Mouse (Mus musculus): ENCODE results near the gene Cdca4. TPM values are rescaled to one million over a fixed set of nuclear protein-coding genes. Genes with fewer than 3 reads are reported as not detected.
"Not testable (repeated sequence)": the region's sequence is repeated elsewhere in the genome, so short reads cannot be mapped to it uniquely, and the experiment has no call there.

The Cdca4 gene
- total and polyA plus RNA-seq, 3 experiments = 8.1 to 13.0 (median 11.0) TPM

GRCm38 (mm10) chr12:112857021-112857925 lies 28.1 kb upstream of the Cdca4 start:
- no peak for DNase-seq

- no peak for DNase-seq
These were observed 27.1 kb upstream of the Cdca4 start for GRCm38 (mm10) chr12:112856338-112856737.

- DNase-seq = no peak
These were observed 25.5 kb upstream of the Cdca4 start for GRCm38 (mm10) chr12:112854610-112855333.

- DNase-seq = no peak
These were observed 24.0 kb upstream of the Cdca4 start for GRCm38 (mm10) chr12:112853050-112853729.

- peak; percentile 81 for DNase-seq
These were observed 21.9 kb upstream of the Cdca4 start for GRCm38 (mm10) chr12:112851116-112851515.

GRCm38 (mm10) chr12:112850344-112850743 lies 21.1 kb upstream of the Cdca4 start:
- no peak for DNase-seq

GRCm38 (mm10) chr12:112849235-112850022 lies 20.2 kb upstream of the Cdca4 start:
- peak; percentile 36 for DNase-seq

- DNase-seq = no peak
These were observed 18.7 kb upstream of the Cdca4 start for GRCm38 (mm10) chr12:112847880-112848279.

- peak; percentile 87 for DNase-seq
These were observed 14.6 kb upstream of the Cdca4 start for GRCm38 (mm10) chr12:112843803-112844202.

GRCm38 (mm10) chr12:112842128-112842527 lies 12.9 kb upstream of the Cdca4 start:
- DNase-seq = not testable (repeated sequence)

GRCm38 (mm10) chr12:112841338-112841892 lies 12.2 kb upstream of the Cdca4 start:
- DNase-seq = not testable (repeated sequence)

GRCm38 (mm10) chr12:112840209-112841086 lies 11.2 kb upstream of the Cdca4 start:
- no peak for DNase-seq

- no peak for DNase-seq
These were observed 5.8 kb upstream of the Cdca4 start for GRCm38 (mm10) chr12:112835046-112835445.

GRCm38 (mm10) chr12:112833527-112833926 lies 4.3 kb upstream of the Cdca4 start:
- DNase-seq = peak; percentile 21

- DNase-seq = no peak
These were observed 3.2 kb upstream of the Cdca4 start for GRCm38 (mm10) chr12:112832411-112832810.

GRCm38 (mm10) chr12:112830570-112830969 lies 1.3 kb upstream of the Cdca4 start:
- no peak for DNase-seq

GRCm38 (mm10) chr12:112830141-112830540 lies 918 bp upstream of the Cdca4 start:
- no peak for DNase-seq

- no peak for DNase-seq
These were observed 551 bp downstream of the Cdca4 start for GRCm38 (mm10) chr12:112828501-112829243.

- DNase-seq = no peak
These were observed 3.3 kb downstream of the Cdca4 start for GRCm38 (mm10) chr12:112825901-112826300.

Data from adrenal gland, adult 2 months (tissue).